Mouse (Mus musculus) granulocyte monocyte progenitor cell, adult 5-6 weeks (primary cell): ENCODE measurements around the gene Sugct. TPM values are rescaled to one million over a fixed set of nuclear protein-coding genes. Genes with fewer than 3 reads are reported as not detected.
A peak's percentile ranks its signal among the peaks of the same experiment; 100 is the strongest.

Source experiments
- ATAC-seq: replicated peaks from 2 replicates; pipeline ENCODE4 v1.8.0; 2016; ENCODE audit warnings: mild to moderate bottlenecking, moderate TSS enrichment, inconsistent platforms; ENCODE audit not compliant: poor library complexity, severe bottlenecking
- total RNA-seq, 2 experiments: library from RNA; stranded (forward) in 1 of 2; stranded (reverse) in 1 of 2; fragments of 200-712, 200-1000 nt in 1 of 2; fragments of >200 nt in 1 of 2; fragmentation: Nextera tagmentation in 1 of 2; gene quantifications; 2 replicates each; pipeline ENCODE4 v1.2.3; 2014 to 2017

Gene Sugct
- total RNA-seq, 2 experiments from 2014 or later, result 0.52 TPM; not detected in 1

GRCm38 (mm10) chr13:17043426-17044224, 651.7 kb downstream of the Sugct start:
- ATAC-seq, result no peak

DNA sequence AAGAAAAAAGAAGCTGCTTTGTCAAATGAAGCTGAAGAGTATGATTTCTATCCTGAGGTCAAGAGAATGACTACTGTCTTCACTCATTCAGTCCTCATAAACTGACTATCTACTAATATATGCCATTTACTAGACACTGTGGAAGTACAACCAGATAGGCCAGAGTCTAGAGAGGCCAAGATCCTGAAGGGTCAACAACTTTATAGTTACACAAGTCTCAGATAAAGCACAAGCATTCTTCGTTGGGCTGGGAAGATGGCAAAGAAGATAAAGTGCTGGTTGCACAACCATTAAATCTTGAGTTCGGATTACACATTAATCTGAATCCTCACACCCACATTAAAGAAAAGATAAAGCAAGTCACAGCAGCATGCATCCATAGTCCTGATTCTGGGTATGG, 653.0 kb downstream of the Sugct start:
- ATAC-seq, result no peak

DNA sequence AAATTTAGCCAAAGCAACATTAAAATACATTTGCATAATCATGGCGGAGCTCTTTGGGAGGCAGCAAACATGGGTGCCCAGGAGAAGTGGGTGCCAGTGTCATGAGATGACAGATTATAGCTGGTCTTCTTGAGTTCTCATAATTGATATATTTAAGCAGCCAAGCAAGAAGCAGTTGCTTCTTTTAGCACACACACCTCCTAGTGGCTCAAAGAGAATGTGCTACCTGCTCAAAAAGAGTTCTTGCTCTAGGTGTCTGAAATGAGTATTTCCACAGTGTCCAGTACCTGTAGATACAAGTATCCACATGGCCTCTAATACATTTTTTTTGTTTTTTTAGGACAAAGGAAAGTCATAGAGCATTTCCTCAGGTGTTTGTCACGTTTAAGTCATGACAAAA, 655.6 kb downstream of the Sugct start:
- no peak for ATAC-seq

- ATAC-seq, result no peak
Measured at GRCm38 (mm10) chr13:17038341-17038740, 657.0 kb downstream of the Sugct start.

GRCm38 (mm10) chr13:17037899-17038298, 657.5 kb downstream of the Sugct start:
- no peak for ATAC-seq

- no peak for ATAC-seq
Measured at GRCm38 (mm10) chr13:17030761-17031160, 664.6 kb downstream of the Sugct start.

DNA sequence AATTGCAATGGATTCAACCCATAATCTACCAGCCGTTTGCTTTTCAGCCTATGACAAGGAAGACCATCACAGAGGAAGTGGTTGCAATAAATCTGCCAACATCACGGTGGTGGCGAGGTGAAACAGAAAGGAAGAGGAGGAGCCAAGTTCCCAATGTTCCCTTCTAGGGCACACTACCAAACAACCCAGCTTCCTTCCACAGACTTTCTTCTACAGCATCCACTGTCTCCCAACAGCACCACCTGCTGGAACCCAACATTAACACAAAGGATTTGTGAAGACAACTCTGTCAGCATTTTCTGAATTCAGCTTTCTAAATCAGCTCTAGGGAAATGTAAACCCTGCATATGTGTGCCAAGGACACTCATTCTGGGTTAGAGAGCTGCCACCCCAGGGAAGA, 666.8 kb downstream of the Sugct start:
- ATAC-seq, result peak; percentile 99

- ATAC-seq, result peak; percentile 79
Measured at GRCm38 (mm10) chr13:17027846-17028529, 667.4 kb downstream of the Sugct start.

GRCm38 (mm10) chr13:17027001-17027400, 668.4 kb downstream of the Sugct start:
- no peak for ATAC-seq

DNA sequence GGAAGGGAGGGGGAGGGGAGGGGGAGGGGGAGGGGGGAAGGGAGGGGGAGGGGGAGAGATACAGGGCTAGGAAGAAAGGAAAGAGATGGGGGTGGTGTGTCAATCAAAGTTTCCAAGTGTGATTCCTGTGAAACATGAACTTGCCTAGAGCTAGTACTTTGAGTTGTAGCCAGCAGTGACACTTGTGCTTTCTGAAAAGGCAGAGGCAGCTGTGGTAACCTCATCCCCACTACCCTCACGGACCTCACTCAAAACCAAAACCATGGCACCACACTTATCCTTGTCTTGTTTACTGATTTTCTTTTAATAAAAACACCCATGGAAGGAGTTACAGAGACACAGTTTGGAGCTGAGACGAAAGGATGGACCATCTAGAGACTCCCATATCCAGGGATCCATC, 698.9 kb downstream of the Sugct start:
- no peak for ATAC-seq

DNA sequence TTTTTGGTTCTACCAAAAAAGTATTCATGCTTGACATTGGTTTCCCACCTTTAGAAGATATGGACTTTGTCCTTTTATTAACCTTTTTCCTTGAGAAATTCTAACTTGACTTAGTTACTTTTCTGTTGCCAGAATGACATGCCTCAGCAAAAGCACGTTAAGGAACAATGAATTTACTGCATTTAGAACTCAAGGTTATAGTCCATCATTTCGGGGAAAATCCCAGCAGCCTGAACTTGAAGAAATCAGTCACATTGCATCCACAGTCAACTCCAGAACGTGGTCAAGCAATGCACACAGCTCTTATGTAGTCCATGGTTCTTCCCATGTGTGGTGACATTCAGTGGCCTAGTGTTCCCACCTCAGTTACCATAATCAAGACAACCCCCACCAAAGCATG, 700.0 kb downstream of the Sugct start:
- no peak for ATAC-seq

GRCm38 (mm10) chr13:16977743-16978142, 717.6 kb downstream of the Sugct start:
- ATAC-seq, result no peak

DNA sequence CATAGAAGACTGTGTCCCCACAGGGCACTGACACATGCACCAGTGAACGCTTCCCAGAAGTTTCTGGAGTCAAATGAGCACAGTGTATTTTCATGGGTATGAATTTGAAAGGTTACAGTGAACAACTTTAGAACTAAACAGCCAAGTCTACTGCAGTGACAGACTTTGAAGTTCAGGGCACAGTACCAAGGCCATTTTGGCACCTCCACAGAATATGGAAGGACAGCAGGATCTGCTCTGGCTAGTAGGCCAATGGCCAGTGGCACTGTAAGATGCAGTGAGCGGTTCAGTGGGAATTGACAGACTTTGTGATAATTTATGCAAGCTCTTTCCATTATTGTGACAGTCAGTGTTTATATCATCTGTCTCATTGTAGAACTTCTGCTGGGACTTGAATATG, 724.1 kb downstream of the Sugct start:
- ATAC-seq, result no peak

- no peak for ATAC-seq
Measured at GRCm38 (mm10) chr13:16968995-16969394, 726.4 kb downstream of the Sugct start.

DNA sequence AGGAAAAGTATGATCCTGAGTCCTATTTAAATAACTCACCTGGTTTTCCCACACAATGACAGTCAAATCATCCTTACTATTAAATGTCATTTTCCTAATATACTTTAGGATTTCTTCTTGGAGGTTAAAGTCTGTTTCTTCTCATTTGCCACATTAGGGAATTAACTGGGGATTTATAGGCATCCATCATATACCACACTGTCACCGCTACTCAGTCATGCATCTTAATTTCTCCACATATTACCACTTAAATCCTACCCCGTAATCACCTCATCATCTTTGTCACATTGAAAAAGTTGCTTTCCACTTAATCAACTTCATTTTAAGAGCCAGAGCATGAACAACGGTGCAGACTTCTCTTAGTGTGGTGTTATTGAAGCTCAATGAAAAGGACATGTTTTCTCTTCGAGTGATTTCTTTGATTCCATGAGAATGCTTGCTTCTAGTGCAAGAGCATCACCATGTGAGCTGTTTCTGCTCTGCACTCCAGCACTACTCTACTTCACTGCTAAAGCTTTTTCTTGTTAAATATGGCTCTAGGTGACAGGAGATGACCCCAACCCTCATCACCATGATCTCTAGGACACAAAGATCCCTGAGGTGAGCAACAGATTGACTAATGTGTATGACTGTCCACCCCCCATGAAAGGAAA, 730.4 kb downstream of the Sugct start:
- ATAC-seq, result no peak

- no peak for ATAC-seq
Measured at GRCm38 (mm10) chr13:16952045-16952444, 743.3 kb downstream of the Sugct start.

DNA sequence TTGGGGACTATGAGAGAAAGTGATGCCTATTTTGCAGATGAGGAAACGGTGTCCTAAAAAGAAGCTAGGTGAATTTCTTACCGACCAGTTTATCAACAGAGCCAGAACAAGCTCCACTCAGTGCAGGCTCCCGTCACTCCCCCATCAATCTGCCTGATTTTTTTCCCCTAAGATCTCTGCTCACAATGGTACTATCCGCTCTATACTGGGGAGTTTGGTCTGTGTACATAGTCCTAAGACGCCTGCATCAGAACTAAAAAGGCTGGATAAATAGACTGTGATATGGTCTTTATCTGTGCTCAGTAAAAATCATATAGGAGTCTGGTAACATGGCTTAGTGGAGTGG, 755.9 kb downstream of the Sugct start:
- ATAC-seq, result no peak

DNA sequence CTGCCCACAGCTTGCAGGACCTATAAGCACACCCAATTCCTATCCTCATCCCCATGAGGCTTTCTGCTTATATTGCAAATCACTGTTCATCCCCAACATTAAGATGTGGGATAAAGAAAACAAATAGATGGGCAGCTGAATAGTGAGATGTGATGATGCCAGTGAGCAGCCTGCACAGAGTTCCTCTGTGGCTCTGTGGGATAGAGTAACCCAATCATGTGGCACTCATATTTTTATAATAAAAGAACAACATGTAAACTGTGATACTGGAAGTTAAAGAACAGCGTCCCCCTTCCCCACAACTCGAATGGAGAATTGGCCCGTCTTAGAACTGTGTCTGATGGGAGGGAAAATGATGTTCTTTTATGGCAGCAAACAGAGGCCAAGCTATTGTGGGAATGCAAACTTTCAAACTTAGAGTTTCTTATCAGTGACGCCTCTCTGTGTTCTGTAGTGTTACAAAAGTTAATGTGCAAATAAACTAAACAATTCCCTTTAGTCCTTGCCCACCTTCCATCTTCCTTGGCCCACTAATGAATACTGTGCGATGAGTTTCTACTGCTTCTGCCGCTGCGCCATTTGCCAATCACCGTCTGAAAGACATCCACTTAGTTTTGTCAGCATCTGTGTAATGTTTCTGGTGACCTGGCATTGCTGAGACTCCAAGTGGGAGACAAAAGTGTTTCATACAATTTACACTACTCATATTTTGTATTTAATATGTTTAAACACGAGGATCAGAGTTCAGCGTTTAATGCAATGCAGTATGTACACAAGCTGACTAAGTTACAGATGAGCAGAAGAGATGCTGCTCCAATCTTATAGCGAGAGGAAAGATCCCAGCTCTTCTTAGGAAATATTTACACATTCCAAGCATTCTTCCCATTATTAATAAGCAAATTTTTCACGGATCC, 756.5 kb downstream of the Sugct start:
- ATAC-seq, result no peak

DNA sequence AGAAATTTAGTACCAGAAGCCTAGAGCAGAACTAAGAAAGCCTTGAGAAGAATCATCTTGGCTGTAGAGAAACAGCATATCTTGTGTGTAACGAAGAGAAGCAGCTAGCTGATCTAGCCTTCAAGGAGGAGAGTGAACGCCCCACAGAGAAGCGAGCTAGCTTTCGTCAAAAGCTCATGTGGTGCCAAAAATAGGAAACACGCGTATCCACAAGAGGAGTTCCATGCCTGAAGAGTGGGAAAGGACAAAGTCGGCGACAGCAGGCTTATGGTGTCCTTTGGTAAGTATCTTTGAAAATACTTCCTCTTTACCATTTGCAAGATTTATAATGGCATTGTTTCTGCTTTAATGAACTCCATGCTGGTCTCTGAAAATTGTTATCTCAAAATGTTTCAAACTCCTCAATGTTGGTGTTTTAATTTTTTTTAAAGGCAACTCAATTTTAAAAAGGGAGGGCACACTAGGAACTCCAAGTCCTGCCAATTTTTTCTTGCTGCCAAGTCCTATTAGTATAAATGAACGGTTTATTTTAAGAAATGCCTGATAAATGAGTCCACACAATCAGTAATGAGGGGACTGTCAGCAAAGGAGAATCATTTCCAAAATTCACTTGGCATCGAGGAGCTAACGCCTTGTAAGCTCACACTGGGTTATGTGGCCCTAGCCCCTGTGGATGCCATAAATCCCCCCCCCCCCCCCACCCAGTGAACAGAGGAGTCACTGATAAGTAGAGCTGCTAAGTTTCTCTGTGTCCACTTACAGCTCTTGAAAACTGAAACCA, 757.7 kb downstream of the Sugct start:
- no peak; the same call in 1 of the 2 replicates for ATAC-seq

- no peak for ATAC-seq
Measured at GRCm38 (mm10) chr13:16935029-16935428, 760.3 kb downstream of the Sugct start.
